Mouse (Mus musculus) kidney, embryonic 14.5 days (tissue): ENCODE measurements at regions not wholly inside any gene's neighbourhood (a gene's known extent, or its start where the extent isn't known, plus 50 kb on each side); places are given as distances from the start of the nearest gene placed in this dataset.
A peak's percentile ranks its signal among the peaks of the same experiment; 100 is the strongest.

Experiments used
- ATAC-seq: fragments of 200-750 bp; cut with Nextera tagmentation; 2 replicates; pipeline ENCODE4 v1.8.0; 2017; ENCODE audit warnings: moderate number of reproducible peaks, mild to moderate bottlenecking, moderate TSS enrichment, moderate library complexity; ENCODE audit not compliant: low FRiP score, low TSS enrichment
- H3K27ac ChIP-seq: fragments of 300-500 bp; sonication (generic); 2 replicates; pipeline ENCODE4 v1.5.1; 2014; ENCODE audit warnings: low read depth, mild to moderate bottlenecking, low read length, moderate library complexity, mixed read lengths
- H3K27me3 ChIP-seq: fragments of 300-500 bp; sonication (generic); 2 replicates; pipeline ENCODE4 v1.6.1; 2014; ENCODE audit warnings: mild to moderate bottlenecking, low read length; ENCODE audit not compliant: control insufficient read depth, insufficient read depth
- H3K36me3 ChIP-seq: fragments of 300-500 bp; sonication (generic); 2 replicates; pipeline ENCODE4 v1.6.1; 2014; ENCODE audit warnings: low read length, mixed read lengths; ENCODE audit not compliant: control insufficient read depth, insufficient read depth
- H3K4me1 ChIP-seq: fragments of 300-500 bp; sonication (generic); 2 replicates; pipeline ENCODE4 v1.6.1; 2014; ENCODE audit warnings: low read length, mixed read lengths; ENCODE audit not compliant: control insufficient read depth, insufficient read depth
- H3K4me2 ChIP-seq: fragments of 300-500 bp; sonication (generic); replicated peaks from 2 replicates; pipeline ENCODE4 v1.6.1; 2014; ENCODE audit warnings: low read depth, mild to moderate bottlenecking, low read length
- H3K4me3 ChIP-seq: fragments of 300-500 bp; sonication (generic); 2 replicates; pipeline ENCODE4 v1.5.1; 2014; ENCODE audit warnings: mild to moderate bottlenecking, low read length
- H3K9ac ChIP-seq: fragments of 300-500 bp; sonication (generic); 2 replicates; pipeline ENCODE4 v1.6.1; 2014; ENCODE audit warnings: low read depth, mild to moderate bottlenecking, low read length, moderate library complexity
- H3K9me3 ChIP-seq: fragments of 300-500 bp; sonication (generic); 2 replicates; pipeline ENCODE4 v1.6.1; 2016; ENCODE audit warnings: low read length; ENCODE audit not compliant: control insufficient read depth
- WGBS: fragments of 180-500 bp; shearing (Covaris S2); extraction: QIAGEN DNeasy Blood & Tissue Kit; methylation state at CpG from one replicate; pipeline ENCODE4 v1.1.7; 2014; 5-methylcytosine and 5-hydroxymethylcytosine counted together

- no peaks in the 10 kb centered on the region for H3K4me1 ChIP-seq
- H3K4me2 ChIP-seq, result no peak overlapping the region
- no peaks in the 10 kb centered on the region for H3K36me3 ChIP-seq
- H3K9me3 ChIP-seq, result peaks cover 6% of the 10 kb centered on the region; the same call in 1 of the 2 replicates
- ATAC-seq, result no peak
- H3K4me3 ChIP-seq, result no peak overlapping the region
- 94% methylated on average over 5 of the region's 5 CpGs for WGBS
- no peak overlapping the region for H3K27ac ChIP-seq
- no peak overlapping the region for H3K9ac ChIP-seq
- no peaks in the 10 kb centered on the region for H3K27me3 ChIP-seq
Observed at GRCm38 (mm10) chr7:73185591-73185990, 189.7 kb upstream of the Rgma start.

DNA sequence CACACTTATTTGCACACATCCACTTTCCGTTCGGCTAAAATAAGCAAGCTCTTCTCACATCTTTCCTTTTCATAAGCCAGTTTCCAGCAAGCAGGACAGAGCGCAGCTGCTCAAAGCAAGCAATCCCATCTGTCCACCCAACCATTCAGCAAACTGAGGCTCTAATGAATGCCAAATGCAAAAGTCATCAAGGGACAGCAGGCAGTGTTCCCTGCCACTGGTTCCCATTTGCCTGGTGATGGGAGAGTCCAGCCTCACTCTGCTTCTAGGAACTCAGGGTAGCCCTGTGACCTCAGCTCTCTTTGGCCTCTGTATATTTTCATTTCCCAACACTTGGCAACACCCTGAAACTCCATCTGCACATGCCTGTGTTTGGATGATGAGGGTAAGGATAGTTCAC lies 188.8 kb upstream of the Rgma start:
- no peaks in the 10 kb centered on the region for H3K4me1 ChIP-seq

DNA sequence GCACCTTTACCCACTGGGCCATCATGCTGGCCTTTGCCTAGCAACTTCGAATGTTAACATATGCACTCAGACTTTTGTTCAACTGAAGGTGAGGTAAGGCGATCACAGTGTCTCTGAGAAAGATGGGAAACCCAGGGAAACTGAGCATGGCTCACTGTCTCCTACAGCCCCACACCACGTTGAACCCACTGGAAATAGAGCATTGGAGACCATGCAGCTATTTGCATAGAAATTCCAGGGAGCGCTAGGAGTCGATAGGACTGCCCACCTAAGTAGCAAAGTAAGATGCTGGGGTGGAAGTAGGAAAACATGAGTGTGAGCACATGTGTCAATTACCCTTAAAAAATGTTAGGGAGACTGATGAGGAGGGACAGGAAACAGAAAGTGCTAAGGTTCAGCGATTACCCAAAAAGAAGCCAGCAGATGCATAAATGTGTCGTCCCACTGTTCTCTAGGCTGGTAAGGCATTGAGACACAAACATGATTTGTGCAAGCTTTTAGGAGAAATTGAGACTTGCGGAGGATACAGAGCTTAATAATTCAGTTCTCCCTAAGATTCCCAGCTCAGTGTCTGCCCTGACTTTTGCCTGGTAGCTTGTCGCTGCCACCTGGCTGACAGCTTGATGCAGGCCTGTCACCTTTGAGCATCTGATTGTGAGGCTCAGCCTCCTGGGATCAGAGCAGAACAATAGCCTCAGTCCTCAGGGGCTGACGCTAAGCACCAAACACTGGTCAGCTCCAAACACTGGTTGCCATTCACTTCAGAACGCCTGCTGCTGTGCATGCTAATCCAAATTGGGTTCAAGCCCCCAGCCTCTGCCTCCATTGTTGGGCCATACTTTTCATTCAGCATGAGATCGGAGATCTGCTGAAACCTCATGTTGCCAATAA lies 183.7 kb upstream of the Rgma start:
- 52% methylated on average over 12 of the region's 12 CpGs for WGBS
- ATAC-seq, result no peak
- Histone ChIP-seq H3K9me3 (no peaks in the 10 kb centered on the region), H3K36me3 (no peaks in the 10 kb centered on the region), H3K27me3 (no peaks in the 10 kb centered on the region), H3K4me3 (no peak overlapping the region), H3K27ac (no peak overlapping the region), H3K4me1 (no peaks in the 10 kb centered on the region), H3K9ac (no peak overlapping the region), H3K4me2 (no peak overlapping the region)

More for the DNA sequence above, 188.8 kb upstream of the Rgma start:
- 93% methylated on average over 3 of the region's 3 CpGs for WGBS
- Histone ChIP-seq H3K9ac (no peak overlapping the region), H3K27me3 (no peaks in the 10 kb centered on the region), H3K36me3 (no peaks in the 10 kb centered on the region), H3K9me3 (peaks cover 6% of the 10 kb centered on the region; the same call in 1 of the 2 replicates), H3K4me2 (no peak overlapping the region), H3K4me3 (no peak overlapping the region), H3K27ac (no peak overlapping the region)
- no peak for ATAC-seq

DNA sequence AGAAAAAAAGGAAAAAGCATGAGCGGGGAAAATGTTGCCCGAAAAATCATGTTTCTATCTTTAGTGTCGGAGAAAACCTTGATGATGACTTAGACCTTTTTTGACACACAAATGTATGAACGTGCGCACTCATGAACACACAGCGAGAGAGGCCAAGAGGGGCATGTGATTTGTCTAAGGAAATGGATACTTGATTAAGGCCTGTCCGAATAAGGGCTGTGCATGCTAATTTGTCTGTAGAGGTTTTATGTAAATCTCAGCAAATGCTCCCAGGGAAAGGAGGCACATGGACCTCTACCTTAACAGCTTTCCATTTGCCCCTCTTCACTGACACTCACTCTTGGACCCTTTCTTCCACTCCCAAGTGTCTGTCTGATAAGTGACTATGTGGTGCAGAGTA lies 182.5 kb upstream of the Rgma start:
- H3K27me3 ChIP-seq, result no peaks in the 10 kb centered on the region
- WGBS, result 91% methylated on average over 7 of the region's 7 CpGs
- H3K9me3 ChIP-seq, result no peaks in the 10 kb centered on the region

GRCm38 (mm10) chr7:73195306-73195705 lies 180.0 kb upstream of the Rgma start:
- no peaks in the 10 kb centered on the region; the same call in 1 of the 2 replicates for H3K4me1 ChIP-seq
- WGBS, result 75% methylated on average over 4 of the region's 4 CpGs
- no peak overlapping the region for H3K27ac ChIP-seq
- H3K9ac ChIP-seq, result no peak overlapping the region
- H3K36me3 ChIP-seq, result no peaks in the 10 kb centered on the region
- no peak for ATAC-seq
- no peak overlapping the region for H3K4me2 ChIP-seq
- no peaks in the 10 kb centered on the region for H3K27me3 ChIP-seq
- H3K4me3 ChIP-seq, result no peak overlapping the region
- no peaks in the 10 kb centered on the region for H3K9me3 ChIP-seq

More for the DNA sequence above, 182.5 kb upstream of the Rgma start:
- Histone ChIP-seq H3K9ac (no peak overlapping the region), H3K4me1 (no peaks in the 10 kb centered on the region; the same call in 1 of the 2 replicates), H3K27ac (no peak overlapping the region), H3K4me2 (no peak overlapping the region), H3K36me3 (no peaks in the 10 kb centered on the region), H3K4me3 (no peak overlapping the region)
- no peak for ATAC-seq

DNA sequence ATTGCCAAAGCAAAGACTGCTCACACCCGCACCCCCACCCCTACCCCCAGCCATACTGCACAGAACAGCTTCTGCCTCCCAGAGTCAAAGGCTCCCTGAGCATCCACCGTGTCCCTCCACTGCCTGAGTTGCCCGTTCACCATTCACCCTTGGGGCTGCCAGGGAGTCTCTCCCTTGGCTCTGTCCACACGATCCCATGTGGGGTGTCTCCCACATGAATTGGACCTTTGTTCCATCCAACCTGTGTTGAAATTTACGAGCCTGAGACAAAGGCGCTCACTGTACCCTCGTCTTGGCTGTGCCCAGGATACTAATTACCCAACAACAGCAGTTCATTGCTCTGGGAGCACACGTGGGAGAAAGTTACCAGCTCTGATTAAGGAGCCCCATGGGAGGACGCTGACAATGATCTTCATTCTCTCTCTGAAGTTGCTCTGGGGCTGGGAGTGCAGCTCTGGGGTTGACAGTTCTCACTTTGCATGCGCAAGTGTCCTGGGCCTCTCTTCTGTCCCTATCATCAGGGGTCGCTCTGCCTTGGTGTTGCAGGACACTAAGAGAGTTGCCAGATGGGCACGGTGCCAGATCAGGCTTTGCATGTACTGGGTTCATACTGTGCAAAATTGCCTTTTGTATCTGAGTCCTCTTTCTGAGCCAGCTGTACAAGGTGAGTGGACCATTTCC lies 178.3 kb upstream of the Rgma start:
- 44% methylated on average over 12 of the region's 12 CpGs for WGBS
- no peaks in the 10 kb centered on the region; the same call in 1 of the 2 replicates for H3K4me1 ChIP-seq
- no peak overlapping the region for H3K9ac ChIP-seq
- H3K9me3 ChIP-seq, result no peaks in the 10 kb centered on the region
- no peak overlapping the region for H3K27ac ChIP-seq
- H3K36me3 ChIP-seq, result no peaks in the 10 kb centered on the region
- H3K4me2 ChIP-seq, result no peak overlapping the region
- no peak overlapping the region for H3K4me3 ChIP-seq
- ATAC-seq, result peak; percentile 72
- no peaks in the 10 kb centered on the region for H3K27me3 ChIP-seq

- Histone ChIP-seq H3K27ac (no peak overlapping the region), H3K4me1 (no peaks in the 10 kb centered on the region; the same call in 1 of the 2 replicates), H3K9me3 (no peaks in the 10 kb centered on the region), H3K4me3 (no peak overlapping the region), H3K9ac (no peak overlapping the region), H3K4me2 (no peak overlapping the region), H3K27me3 (no peaks in the 10 kb centered on the region), H3K36me3 (no peaks in the 10 kb centered on the region)
- WGBS, result 80% methylated on average over 5 of the region's 5 CpGs
- no peak for ATAC-seq
Observed at GRCm38 (mm10) chr7:73198069-73198468, 177.2 kb upstream of the Rgma start.

GRCm38 (mm10) chr7:73199967-73200366 lies 175.3 kb upstream of the Rgma start:
- Histone ChIP-seq H3K4me3 (no peak overlapping the region), H3K27ac (no peak overlapping the region), H3K4me1 (no peaks in the 10 kb centered on the region; the same call in 1 of the 2 replicates), H3K4me2 (no peak overlapping the region), H3K9me3 (no peaks in the 10 kb centered on the region), H3K36me3 (no peaks in the 10 kb centered on the region), H3K9ac (no peak overlapping the region), H3K27me3 (no peaks in the 10 kb centered on the region)
- 88% methylated on average over 6 of the region's 6 CpGs for WGBS
- no peak for ATAC-seq

DNA sequence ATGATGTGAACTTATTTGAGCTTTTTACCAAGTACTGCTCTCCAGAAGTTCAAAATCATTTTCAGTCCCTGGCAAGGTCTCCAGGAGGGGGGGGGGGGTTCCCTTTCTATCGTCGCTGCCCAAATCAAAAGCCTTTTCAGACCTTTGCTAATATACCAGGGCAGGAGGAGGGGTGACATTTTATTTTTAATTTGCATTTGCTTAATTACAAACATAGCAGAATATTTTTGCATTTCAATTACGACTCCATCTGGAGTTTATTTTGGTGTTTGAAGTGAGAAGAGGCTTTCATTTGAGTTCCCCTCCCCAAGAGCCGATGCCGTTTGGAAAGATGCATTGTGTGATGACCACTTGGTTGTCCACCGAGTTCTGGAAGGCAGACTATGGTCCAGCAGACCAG lies 174.0 kb upstream of the Rgma start:
- H3K9me3 ChIP-seq, result no peaks in the 10 kb centered on the region
- H3K9ac ChIP-seq, result no peak overlapping the region
- no peaks in the 10 kb centered on the region; the same call in 1 of the 2 replicates for H3K4me1 ChIP-seq
- no peak overlapping the region for H3K4me3 ChIP-seq
- no peak overlapping the region for H3K4me2 ChIP-seq
- H3K27ac ChIP-seq, result no peak overlapping the region
- WGBS, result 85% methylated on average over 6 of the region's 6 CpGs
- ATAC-seq, result no peak
- no peaks in the 10 kb centered on the region for H3K36me3 ChIP-seq
- H3K27me3 ChIP-seq, result no peaks in the 10 kb centered on the region
